Mouse (Mus musculus) embryonic facial prominence, embryonic 15.5 days (tissue): Measurements from ENCODE around the gene Sult2a7. TPM values are rescaled to one million over a fixed set of nuclear protein-coding genes. Genes with fewer than 3 reads are reported as not detected.

ENCODE experiments used
- ATAC-seq: fragments of 200-750 bp; cut with Nextera tagmentation; 2 replicates; pipeline ENCODE4 v1.8.0; 2017; ENCODE audit warnings: low read depth, moderate TSS enrichment; ENCODE audit not compliant: insufficient number of reproducible peaks, low FRiP score, low TSS enrichment
- H3K27ac ChIP-seq: fragments of 300-500 bp; sonication (generic); replicated peaks from 2 replicates; pipeline ENCODE4 v1.5.1; 2015; ENCODE audit warnings: mild to moderate bottlenecking, inconsistent platforms
- H3K27me3 ChIP-seq: fragments of 300-500 bp; sonication (generic); 2 replicates; pipeline ENCODE4 v1.6.1; 2015; ENCODE audit warnings: inconsistent platforms
- H3K36me3 ChIP-seq: fragments of 300-500 bp; sonication (generic); 2 replicates; pipeline ENCODE4 v1.6.1; 2015; ENCODE audit warnings: mild to moderate bottlenecking, inconsistent platforms
- H3K4me1 ChIP-seq: fragments of 300-500 bp; sonication (generic); 2 replicates; pipeline ENCODE4 v1.6.1; 2015; ENCODE audit warnings: inconsistent platforms
- H3K4me2 ChIP-seq: fragments of 300-500 bp; sonication (generic); replicated peaks from 2 replicates; pipeline ENCODE4 v1.6.1; 2015; ENCODE audit warnings: mild to moderate bottlenecking, inconsistent platforms
- H3K4me3 ChIP-seq: fragments of 300-500 bp; sonication (generic); replicated peaks from 2 replicates; pipeline ENCODE4 v1.5.1; 2015; ENCODE audit warnings: mild to moderate bottlenecking, inconsistent platforms
- H3K9ac ChIP-seq: fragments of 300-500 bp; sonication (generic); 2 replicates; pipeline ENCODE4 v1.6.1; 2015; ENCODE audit warnings: inconsistent platforms
- H3K9me3 ChIP-seq: fragments of 300-500 bp; sonication (generic); replicated peaks from 2 replicates; pipeline ENCODE4 v1.6.1; 2016; ENCODE audit warnings: inconsistent platforms
- WGBS: fragments of 180-500 bp; shearing (Covaris S2); methylation state at CpG from one replicate; pipeline ENCODE4 v1.1.7; 2015; 5-methylcytosine and 5-hydroxymethylcytosine counted together
- polyA plus RNA-seq: library from polyadenylated mRNA; unstranded; fragments of >200 nt; fragmentation: Nextera tagmentation; extraction: Ambion mirVana; gene quantifications from 2 replicates; pipeline ENCODE4 v1.2.1, GENCODE M21; 2015

Gene Sult2a7
- polyA plus RNA-seq: not detected in 2 replicates

DNA sequence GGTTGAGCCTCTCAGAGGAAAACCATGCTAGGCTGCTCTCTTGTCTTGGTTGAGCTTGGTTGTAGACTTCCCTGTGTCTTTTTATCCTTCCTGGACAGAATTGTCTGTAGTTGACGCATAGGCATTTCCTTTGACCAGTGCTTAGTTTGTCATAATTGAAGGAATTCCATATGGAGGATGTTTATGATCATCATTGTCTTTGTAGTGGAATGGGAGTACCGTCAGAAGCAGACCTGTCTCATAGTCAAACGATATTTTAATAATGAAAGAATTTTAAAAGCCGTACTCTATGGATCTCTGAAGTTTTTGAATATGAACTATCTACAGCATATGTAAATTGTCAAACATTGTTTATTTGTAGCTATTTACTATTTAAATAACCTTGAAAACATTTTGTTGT, at the start of gene Sult2a7:
TSS of gene Sult2a7 (minus strand) at position 101 of the 400 bp plus-strand sequence.
- 91% methylated on average over 4 of the region's 4 CpGs for WGBS
- no peaks in the 10 kb centered on the region for H3K27me3 ChIP-seq
- no peak for ATAC-seq
- H3K27ac ChIP-seq: no peak within 1 kb of the TSS
- H3K36me3 ChIP-seq: no peaks in the 10 kb centered on the region
- no peaks in the 10 kb centered on the region for H3K4me1 ChIP-seq
- no peak within 1 kb of the TSS for H3K4me3 ChIP-seq
- H3K4me2 ChIP-seq: no peak within 1 kb of the TSS
- no peak within 1 kb of the TSS for H3K9ac ChIP-seq
- 0 out of 2 replicates have a peak, but pooled peaks cover 2% of the 10 kb centered on the region for H3K9me3 ChIP-seq

DNA sequence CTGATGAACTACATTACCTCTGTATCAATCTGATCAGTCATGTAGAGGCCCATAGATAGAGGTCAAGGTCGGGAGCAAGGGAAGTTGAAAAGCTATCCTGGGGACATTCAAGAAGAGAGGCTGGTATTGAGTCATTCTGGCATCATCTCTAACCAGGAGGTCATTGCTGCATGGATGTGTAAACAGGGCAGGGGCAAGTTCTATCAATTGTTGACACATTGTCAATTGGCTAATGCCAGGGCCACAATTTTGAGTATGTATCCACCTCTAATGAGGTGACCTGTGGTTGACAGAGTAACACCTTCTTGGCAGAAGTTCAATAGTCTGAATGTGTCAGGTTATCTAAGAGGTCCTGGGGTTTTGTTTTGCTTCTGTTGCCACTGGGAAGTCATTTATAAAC, 31.2 kb upstream of the Sult2a7 start:
- Histone ChIP-seq H3K9ac (no peak overlapping the region), H3K27ac (no peak overlapping the region), H3K9me3 (0 out of 2 replicates have a peak, but pooled peaks cover 7% of the 10 kb centered on the region), H3K4me1 (no peaks in the 10 kb centered on the region), H3K27me3 (no peaks in the 10 kb centered on the region), H3K36me3 (no peaks in the 10 kb centered on the region), H3K4me3 (no peak overlapping the region), H3K4me2 (no peak overlapping the region)
- ATAC-seq: no peak
- 56% methylated on average over 1 of the region's 1 CpGs for WGBS

DNA sequence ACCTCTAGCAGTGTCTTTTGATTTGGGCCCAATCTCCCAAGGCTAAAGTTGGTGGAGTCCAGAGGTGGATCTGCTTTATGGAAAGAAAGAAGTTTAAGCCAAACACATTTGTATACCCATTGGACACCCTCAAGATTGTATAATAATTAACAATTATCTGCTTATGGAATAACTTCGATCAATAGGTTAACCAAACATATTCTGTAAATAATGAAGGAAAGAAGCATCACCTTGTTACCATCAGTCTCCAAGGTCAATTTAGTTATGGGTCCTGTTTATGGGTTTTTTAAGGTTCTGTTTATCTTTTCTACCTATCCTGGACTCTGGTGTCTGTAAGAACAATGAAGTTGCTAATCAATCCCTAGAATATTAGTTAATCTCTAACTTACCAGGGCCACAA, 28.6 kb upstream of the Sult2a7 start:
- 79% methylated on average over 1 of the region's 1 CpGs for WGBS
- 0 out of 2 replicates have a peak, but pooled peaks cover 11% of the 10 kb centered on the region for H3K9me3 ChIP-seq
- no peak overlapping the region for H3K9ac ChIP-seq
- H3K36me3 ChIP-seq: no peaks in the 10 kb centered on the region
- no peak overlapping the region for H3K4me2 ChIP-seq
- ATAC-seq: no peak
- no peaks in the 10 kb centered on the region for H3K4me1 ChIP-seq
- H3K27ac ChIP-seq: no peak overlapping the region
- no peak overlapping the region for H3K4me3 ChIP-seq
- no peaks in the 10 kb centered on the region for H3K27me3 ChIP-seq

DNA sequence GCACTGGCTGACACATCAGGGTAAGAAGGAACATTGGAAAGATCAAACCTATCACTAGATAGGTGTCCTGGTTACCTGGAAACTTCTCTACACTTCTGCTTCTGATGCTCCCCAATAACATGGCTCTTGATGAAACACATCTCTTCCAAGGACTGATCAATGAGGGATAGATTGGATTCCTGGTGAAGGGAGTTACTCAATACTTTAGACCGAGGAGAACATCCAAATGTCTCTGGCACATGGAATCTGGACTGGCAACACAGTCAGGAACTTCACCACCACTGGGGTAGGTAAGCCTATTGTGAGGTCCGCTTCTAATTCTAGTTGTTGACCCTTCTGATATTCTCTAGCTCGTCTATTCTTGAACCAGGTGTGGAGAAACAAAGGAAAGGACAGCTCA, 24.3 kb upstream of the Sult2a7 start:
- no peak overlapping the region for H3K9ac ChIP-seq
- no peak overlapping the region for H3K27ac ChIP-seq
- no peaks in the 10 kb centered on the region for H3K4me1 ChIP-seq
- 67% methylated on average over 3 of the region's 3 CpGs for WGBS
- no peak for ATAC-seq
- H3K9me3 ChIP-seq: 0 out of 2 replicates have a peak, but pooled peaks cover 4% of the 10 kb centered on the region
- no peak overlapping the region for H3K4me3 ChIP-seq
- no peak overlapping the region for H3K4me2 ChIP-seq
- H3K36me3 ChIP-seq: no peaks in the 10 kb centered on the region
- no peaks in the 10 kb centered on the region for H3K27me3 ChIP-seq

DNA sequence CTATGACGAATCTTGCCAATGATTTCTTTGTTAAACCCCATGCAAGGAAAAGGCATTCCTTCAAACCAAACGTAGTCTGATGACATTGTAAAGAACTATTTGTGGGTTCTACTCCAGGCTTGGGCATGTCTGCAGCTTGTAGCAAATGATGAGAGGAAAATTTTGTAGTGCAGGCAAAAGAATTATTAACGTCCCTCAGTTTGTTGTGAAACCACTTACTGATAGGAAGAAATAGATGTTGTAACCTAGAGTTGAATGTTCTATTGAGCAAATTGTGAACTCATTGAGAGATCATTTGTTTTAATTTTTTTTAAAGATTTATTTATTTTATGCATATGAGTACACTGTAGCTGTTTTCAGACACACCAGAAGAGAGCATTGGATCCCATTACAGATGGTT, 1.1 kb downstream of the Sult2a7 start:
- H3K27ac ChIP-seq: no peak overlapping the region

DNA sequence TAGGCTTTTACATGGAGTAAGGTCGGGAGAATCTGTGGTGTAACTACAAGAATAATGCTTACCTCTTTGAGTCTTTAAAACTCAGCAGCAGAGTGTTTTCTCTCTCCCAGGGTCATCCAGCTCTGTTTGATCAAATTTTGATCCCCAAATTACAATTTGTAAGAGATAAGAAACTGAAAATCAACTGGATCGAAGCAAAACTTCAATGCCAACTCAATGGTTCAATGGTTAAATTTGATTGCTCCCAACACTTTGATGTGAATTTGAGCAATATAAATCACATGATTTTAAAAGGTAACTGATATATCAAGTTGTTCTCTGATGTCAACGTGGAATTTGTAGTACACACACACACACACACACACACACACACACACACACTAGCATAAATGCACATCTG, 47.5 kb downstream of the Sult2a7 start, which contains the start of gene Sult2a8:
TSS of gene Sult2a8 (minus strand) at position 236 of the 400 bp plus-strand sequence.
- H3K4me2 ChIP-seq: no peak within 1 kb of the TSS
- no peaks in the 10 kb centered on the region for H3K27me3 ChIP-seq
- H3K9ac ChIP-seq: no peak within 1 kb of the TSS
- no peak within 1 kb of the TSS for H3K4me3 ChIP-seq
- no peaks in the 10 kb centered on the region for H3K4me1 ChIP-seq
- no peaks in the 10 kb centered on the region for H3K36me3 ChIP-seq
- no peak within 1 kb of the TSS for H3K27ac ChIP-seq
- 57% methylated on average over 3 of the region's 3 CpGs for WGBS
- H3K9me3 ChIP-seq: 0 out of 2 replicates have a peak, but pooled peaks cover 4% of the 10 kb centered on the region
- no peak for ATAC-seq

More for the DNA sequence above, 1.1 kb downstream of the Sult2a7 start:
- H3K27me3 ChIP-seq: no peaks in the 10 kb centered on the region
- no peak overlapping the region for H3K9ac ChIP-seq
- 67% methylated on average over 3 of the region's 3 CpGs for WGBS
- no peaks in the 10 kb centered on the region for H3K36me3 ChIP-seq
- H3K4me3 ChIP-seq: no peak overlapping the region
- 0 out of 2 replicates have a peak, but pooled peaks cover 2% of the 10 kb centered on the region for H3K9me3 ChIP-seq
- H3K4me2 ChIP-seq: no peak overlapping the region
- no peak for ATAC-seq
- no peaks in the 10 kb centered on the region for H3K4me1 ChIP-seq

DNA sequence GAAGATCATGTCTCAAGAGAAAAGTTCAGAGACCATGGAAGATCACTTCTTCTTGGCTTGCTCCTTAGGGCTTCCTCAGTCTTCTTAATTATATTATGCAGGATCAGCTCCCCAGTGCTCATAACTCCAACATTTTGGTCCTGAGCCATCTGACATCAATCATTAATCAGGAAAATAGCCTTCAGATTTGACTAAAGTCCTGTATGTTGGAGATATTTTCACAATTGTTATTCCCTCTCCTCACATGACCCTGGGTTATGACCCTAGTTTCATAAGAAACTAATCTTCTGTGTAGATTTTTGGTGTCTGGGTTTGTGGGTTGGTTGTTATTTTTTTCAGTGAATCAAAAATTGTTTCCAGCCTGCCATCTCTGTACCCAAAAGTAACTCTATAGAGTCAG, 54.4 kb downstream of the Sult2a7 start:
- no peak for ATAC-seq
- H3K27ac ChIP-seq: no peak overlapping the region
- no peaks in the 10 kb centered on the region for H3K27me3 ChIP-seq
- H3K9ac ChIP-seq: no peak overlapping the region
- no peak overlapping the region for H3K4me3 ChIP-seq
- H3K36me3 ChIP-seq: no peaks in the 10 kb centered on the region
- no peaks in the 10 kb centered on the region; the same call in 1 of the 2 replicates for H3K9me3 ChIP-seq
- H3K4me1 ChIP-seq: no peaks in the 10 kb centered on the region
- H3K4me2 ChIP-seq: no peak overlapping the region

DNA sequence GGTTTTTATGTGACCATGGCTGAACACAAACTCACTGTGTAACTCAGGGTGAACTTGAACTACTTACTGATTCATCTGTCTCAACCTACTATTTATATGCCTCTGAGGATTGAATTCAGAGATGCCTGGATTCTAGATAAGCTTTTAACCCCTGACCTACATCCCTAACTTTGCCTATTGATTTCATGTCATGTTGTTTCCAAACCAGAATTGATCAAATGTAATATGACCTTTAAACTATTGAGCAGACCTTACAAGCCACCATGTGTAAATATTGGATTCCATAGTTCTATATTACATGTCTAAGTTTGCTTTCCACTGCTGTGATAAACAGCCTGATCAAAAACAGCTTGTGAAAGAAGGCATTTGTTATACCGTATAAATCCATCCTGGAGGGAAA, 55.5 kb downstream of the Sult2a7 start:
- Histone ChIP-seq H3K27ac (no peak overlapping the region), H3K4me1 (no peaks in the 10 kb centered on the region), H3K4me3 (no peak overlapping the region), H3K27me3 (no peaks in the 10 kb centered on the region), H3K9me3 (peaks cover 2% of the 10 kb centered on the region; the same call in 1 of the 2 replicates), H3K4me2 (no peak overlapping the region), H3K36me3 (no peaks in the 10 kb centered on the region), H3K9ac (no peak overlapping the region)
- 76% methylated on average over 1 of the region's 1 CpGs for WGBS
- ATAC-seq: no peak

DNA sequence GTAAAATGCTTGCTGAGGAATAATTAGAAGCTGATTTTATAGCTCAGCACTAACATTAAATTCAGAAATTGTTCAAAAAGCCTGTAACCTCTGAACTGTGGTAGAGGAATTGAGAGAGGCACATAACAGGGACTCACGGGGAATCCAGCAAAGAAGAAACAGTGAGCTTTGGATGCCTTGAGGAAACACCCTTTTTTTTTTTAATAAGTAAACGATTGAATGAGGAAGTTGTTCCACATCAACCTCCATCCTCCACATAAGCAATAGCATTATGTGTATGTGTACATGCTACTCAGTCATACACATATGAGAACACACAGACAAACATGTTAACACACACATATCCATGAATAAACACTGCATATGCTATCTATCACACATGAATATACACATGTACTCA, 56.0 kb downstream of the Sult2a7 start:
- 72% methylated on average over 2 of the region's 2 CpGs for WGBS
- no peak overlapping the region for H3K9ac ChIP-seq
- H3K9me3 ChIP-seq: peaks cover 3% of the 10 kb centered on the region; the same call in 1 of the 2 replicates
- ATAC-seq: no peak
- no peak overlapping the region for H3K4me2 ChIP-seq
- H3K27ac ChIP-seq: no peak overlapping the region
- H3K27me3 ChIP-seq: no peaks in the 10 kb centered on the region
- no peaks in the 10 kb centered on the region for H3K36me3 ChIP-seq
- no peaks in the 10 kb centered on the region for H3K4me1 ChIP-seq
- no peak overlapping the region for H3K4me3 ChIP-seq

Other genes starting within 250 kb of the Sult2a7 start
- gene Sult2a6, start 239.4 kb downstream of the Sult2a7 start, polyA plus RNA-seq: not detected in 2 replicates
- not detected in 2 replicates for gene Obox8, start 160.7 kb downstream of the Sult2a7 start, polyA plus RNA-seq
- gene Sult2a8, start 47.5 kb downstream of the Sult2a7 start, polyA plus RNA-seq: not detected in 2 replicates
- gene Vmn1r90, start 69.3 kb upstream of the Sult2a7 start, polyA plus RNA-seq: 0.14 and 0.29 TPM in 2 replicates
- not detected in 2 replicates for gene Obox7, start 165.3 kb upstream of the Sult2a7 start, polyA plus RNA-seq